Mouse (Mus musculus) v-Abl transformed pro-B cells (cell line): Measurements from ENCODE around the gene Nek7.

Source experiments
- in situ Hi-C, 2 experiments: fragments of 400-800 bp; cut with MboI; formaldehyde crosslinking; loops; one replicate each; pipeline ENCODE4 v1.15.1; 2025; ENCODE audit not compliant: unreplicated experiment in 2 of 2

Nek7 gene

DNA sequence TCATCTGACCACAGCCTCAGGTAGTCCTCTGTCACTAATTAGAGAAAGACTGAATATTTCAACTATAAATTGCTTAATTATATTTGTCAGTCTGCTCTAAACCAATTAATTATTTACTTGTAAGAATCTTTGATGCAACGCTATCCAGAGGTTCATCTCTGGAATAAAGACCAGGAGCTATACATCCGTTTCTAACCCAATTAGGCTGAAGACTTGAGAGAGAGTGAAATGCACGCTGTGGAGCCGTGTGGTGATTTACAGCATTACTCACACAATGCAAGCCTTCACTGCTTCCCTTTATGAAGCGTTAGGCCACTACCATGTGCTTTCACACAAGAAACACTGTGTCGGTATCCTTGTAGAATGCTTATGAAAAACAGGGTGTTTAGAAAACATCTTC is 96.0 kb downstream of the Nek7 start:
- in situ Hi-C loops = loop anchor here (25.0 kb wide), 1 partner anchor 387 kb away; no protein-coding TSS in a partner anchor

DNA sequence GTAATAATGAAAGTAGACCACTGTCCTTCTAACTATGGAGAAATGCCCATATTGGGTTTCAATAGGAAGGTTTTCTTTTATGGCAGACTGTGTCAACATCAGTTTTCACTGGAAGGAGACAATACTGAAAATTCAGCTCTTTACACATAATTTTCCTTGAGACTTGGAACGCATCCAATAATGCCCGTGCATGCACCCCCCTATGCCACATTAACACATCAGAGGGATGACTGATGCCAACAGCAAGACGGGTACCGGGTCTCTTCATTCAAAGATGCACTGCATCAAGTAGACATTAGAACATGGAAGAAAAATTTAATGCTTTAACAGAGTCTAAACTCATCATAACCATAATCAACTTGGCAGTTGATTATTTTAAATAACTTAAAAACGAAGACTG is 101.7 kb downstream of the Nek7 start:
- in situ Hi-C loops = loop anchor here (25.0 kb wide), 1 partner anchor 381 kb away; no protein-coding TSS in a partner anchor

DNA sequence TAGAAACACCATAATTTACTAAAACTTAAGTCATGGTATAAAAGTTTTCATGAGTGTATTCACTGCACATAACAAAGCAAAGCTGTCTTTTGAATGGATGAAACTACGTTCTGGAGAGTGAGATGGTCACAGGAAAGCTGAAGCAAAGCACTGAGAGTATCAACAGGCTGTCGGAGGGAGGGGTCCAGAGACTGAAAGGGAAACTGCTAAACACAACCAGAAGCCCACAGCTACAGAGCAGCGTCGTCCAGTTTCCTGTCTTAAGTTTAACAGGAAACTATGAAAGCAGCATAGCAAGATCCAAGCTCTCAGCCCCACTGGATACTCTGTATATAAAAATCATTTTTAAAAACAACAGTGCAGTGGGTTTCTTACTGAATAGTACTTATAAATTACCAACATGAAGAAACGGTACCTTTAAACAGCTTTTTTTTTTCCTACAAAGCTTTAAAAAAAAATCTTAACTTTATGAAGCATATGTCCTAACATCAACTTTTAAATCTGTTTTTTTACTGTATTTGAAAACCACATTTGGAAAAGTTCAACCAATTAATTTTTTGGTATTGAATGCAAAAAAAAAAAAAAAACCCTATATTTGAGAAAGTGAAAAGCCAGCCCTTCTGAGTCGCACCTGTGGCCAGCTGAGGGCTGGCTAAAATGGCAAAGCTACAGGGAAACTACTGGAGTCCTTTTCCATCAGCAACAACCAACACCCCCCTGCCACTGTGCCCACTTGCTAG is 102.4 kb downstream of the Nek7 start:
- in situ Hi-C loops = loop anchor here (25.0 kb wide), 1 partner anchor 380 kb away; no protein-coding TSS in a partner anchor

DNA sequence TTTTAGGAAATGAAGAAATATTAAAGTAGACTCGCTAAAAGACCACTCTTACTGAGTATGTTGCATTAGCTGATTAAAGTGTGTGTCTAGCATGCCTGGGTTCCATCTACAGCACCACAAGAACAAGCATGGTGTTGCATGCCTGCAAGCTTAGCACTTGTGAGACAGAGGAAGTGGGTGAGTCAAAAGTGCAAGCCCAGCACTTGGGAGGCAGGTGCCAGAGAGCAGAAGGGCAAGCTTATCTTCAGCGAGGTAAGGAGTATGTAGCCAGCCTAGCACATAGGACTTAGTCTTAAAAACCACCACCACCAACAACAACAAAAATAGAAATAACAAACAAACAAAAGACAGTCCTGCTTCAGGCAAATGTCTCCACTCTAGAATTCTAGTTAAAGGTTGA is 103.0 kb downstream of the Nek7 start:
- in situ Hi-C loops = loop anchor here (25.0 kb wide), 1 partner anchor 380 kb away; no protein-coding TSS in a partner anchor

DNA sequence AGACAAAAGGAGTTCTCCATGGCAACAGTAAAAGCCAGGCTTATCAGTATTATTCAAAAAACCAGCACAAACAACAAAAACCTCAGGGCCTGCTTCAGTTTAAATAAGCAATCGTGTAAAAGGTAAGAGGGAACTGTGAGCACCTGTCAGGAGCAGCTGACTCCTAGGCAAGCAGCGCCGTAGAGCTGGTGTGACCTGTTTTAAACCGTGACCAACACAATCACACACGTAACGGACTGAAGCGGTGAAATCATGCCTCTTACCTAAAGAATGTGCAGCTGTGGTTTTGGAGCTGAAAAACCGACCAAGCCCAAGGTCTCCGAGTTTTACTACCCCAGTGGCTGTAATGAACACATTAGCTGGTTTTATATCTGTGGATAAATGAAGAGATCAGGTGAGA is 104.6 kb downstream of the Nek7 start:
- in situ Hi-C loops = loop anchor here (25.0 kb wide), 1 partner anchor 378 kb away; no protein-coding TSS in a partner anchor

DNA sequence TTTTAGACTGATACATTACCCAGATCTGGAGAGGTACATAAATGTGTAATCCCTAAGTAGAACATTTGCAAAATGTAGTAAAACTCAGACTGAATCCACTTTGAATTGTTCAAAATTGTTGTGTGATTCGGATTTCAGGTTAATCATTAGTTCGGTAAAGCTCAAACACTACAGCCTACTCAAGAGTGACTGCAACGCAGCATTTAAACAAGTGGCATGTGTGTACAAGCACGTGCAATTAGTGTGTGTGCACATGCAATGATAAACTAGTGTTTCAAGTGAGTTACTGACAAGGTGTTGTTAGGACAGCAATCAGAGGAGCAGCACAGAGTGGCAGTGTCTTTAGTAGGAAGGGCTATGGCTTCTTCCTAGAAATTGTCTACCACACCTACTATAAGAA is 106.0 kb downstream of the Nek7 start:
- in situ Hi-C loops = loop anchor here (25.0 kb wide), 1 partner anchor 377 kb away; no protein-coding TSS in a partner anchor

DNA sequence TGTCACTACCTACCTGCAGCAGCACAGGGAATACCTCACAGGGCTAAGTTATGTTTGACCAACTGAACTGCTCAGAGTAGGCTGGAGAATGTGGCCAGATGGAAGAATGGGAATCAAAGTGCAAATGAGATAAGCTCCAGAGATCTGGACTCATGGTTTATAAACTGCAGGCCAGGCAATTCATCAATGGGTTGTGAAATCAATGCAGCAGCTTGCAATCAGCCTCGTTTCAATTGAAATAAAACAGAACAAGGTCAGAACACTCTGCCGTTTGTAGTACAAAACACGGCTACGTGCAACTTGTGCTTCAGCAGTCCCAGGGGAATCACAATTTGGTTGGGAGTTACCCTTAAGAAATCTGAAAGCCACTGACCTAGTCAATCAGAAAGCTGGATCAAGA is 109.4 kb downstream of the Nek7 start:
- in situ Hi-C loops = loop anchor here (25.0 kb wide), 1 partner anchor 373 kb away; no protein-coding TSS in a partner anchor

DNA sequence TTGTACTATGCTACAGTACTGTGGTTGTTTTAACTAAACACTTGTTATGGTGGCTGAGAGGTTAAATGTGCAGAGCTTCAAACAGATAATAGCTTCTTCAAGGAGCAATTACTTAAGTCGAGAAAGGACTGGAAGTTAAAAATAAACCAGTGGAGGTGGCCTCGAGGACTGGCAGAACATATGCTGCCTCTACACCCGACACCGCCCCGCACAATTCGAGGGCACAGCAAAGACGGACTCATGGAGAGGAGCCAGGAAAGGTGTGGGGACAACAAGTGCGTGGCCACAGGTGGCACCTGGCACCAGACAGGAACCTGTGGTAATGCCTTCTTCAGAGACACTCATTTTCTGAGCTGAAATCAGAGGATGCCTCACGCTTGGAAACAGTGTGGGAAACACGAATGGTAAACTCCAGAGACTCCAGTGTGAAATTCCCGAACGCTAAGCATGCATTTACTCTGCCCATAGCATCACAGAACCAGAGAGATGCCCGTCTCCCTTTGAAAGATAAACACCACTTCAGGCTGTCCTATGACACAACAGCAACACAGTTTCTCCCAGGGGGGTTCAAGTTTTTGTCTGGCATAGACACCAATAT is 112.4 kb downstream of the Nek7 start:
- in situ Hi-C loops = loop anchor here (25.0 kb wide), 1 partner anchor 370 kb away; no protein-coding TSS in a partner anchor

DNA sequence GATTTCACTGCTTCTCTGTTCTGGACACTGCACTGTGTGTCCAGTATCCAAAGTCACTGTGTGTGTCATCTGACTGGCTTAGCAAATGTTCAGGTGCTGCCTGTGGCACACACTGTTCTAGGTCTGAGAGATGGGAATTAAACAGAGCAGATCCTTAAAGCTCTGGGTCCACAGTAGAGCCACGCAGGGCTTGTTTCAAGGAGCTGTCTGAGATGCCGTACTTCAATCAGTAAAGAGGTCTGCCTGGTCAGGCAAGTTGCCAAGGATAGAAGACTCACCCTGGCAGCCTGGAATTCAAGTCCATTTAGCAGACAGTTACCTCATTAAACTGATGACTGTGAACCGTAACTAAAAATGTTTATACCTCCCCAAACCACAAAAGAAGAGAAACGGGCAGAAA is 112.9 kb downstream of the Nek7 start:
- in situ Hi-C loops = loop anchor here (25.0 kb wide), 1 partner anchor 370 kb away; no protein-coding TSS in a partner anchor

DNA sequence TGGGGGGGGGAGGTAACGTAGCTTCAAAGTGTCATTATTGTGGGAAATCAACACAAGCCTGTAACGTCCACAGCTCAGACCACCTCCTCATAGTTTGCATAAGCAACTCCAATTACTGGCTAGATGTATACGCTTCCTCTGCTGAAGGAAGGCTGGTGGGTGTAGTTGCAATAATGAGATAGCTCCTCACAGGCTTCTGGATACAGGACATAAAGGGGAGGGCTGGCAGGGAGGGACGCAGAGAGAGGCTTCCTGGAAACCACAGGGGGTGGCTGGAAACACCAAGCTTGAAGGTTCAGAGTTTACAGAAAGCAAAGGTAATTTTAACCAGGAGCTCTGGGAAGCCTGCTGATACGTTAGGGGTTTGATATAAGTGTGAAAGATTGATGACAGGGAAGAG is 115.7 kb downstream of the Nek7 start:
- in situ Hi-C loops = loop anchor here (25.0 kb wide), 1 partner anchor 367 kb away; no protein-coding TSS in a partner anchor

DNA sequence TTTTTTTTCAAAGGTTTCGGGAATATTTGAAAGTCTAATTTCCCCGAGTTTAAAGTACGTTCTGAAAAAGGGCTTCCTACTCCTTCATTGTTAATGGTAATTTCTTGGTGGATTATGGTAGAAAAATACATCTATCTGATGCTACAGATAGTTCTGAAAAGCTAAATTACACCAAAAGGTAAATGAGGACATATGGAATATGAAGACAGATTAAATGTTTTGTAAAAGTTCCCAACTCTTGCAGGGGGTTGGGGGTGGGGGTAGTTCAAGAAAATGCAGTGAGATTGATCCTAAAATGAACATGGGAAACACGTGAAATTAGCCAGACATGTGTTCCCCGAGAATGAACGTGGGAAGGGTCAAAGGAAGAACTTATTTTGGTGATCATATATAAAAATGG is 119.2 kb downstream of the Nek7 start:
- in situ Hi-C loops = loop anchor here (25.0 kb wide), 1 partner anchor 363 kb away; no protein-coding TSS in a partner anchor

DNA sequence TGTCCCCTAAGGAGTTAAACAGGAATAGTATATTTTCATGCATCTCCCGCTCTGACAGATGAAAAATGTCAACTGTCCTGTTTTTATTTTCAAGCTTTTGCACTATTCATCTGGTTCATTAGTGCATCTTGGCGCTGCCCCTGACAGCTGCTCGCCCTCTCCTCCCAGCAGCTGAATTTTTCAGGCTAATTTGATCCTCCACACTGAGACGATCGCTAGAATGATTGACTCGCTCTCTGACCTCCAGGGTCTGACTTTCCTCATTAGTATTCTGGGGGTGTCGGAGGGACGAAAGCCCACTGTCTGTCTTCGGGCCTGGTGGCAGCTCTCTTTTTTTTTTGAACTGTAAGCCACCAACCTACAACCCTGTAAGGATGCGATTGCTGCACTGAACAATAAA is 119.8 kb downstream of the Nek7 start:
- in situ Hi-C loops = loop anchor here (25.0 kb wide), 1 partner anchor 363 kb away; no protein-coding TSS in a partner anchor

DNA sequence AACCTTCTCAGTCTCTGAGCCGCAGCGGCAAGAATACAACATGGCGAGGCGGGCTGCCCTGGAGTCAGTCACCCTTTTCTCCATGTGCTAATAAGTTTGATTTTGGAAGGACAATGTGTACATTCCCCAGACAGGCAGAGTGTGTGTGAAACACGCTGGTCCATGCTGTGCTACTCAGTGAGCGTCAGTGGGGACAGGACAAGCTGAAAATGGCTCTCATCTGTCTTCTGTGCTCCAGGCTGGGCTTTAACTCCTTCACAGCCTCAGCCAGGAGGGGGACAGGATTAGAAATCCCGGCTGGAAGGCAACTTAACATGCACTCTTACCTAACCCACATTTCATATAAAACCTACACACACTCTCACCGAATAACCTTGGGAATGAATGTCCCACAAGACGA is 120.5 kb downstream of the Nek7 start:
- in situ Hi-C loops = no loop called here

DNA sequence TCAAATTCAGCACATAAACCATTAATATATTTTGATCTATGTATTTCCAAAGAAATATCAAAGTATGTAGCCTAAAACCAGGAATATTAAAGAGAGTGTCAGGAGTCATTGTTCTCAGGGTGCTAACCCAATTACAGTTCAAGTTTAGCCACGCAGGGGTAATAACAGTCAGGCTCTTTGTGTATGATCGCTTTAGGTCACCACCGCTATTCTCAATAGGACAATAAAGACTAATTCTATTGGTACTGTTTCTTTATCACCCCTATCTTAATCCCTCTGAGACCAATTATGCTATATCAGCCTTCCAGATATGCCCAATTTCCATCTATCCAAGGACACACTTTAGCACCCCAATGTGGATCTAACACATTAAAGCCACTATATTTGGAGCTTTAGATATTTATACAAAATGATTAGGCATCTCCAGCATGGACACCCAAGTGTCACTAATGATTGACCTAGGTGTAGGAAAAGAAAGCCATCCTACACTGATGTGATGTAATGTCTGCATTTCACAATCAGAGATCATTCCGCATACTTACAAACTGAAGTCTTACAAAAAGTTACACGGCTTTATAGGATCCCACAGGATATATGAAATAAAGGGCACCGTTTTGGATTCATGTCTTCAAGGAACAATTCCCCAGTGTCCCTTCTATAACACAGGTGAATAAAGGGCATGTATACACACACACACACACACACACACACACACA is 128.4 kb downstream of the Nek7 start:
- in situ Hi-C loops = no loop called here

DNA sequence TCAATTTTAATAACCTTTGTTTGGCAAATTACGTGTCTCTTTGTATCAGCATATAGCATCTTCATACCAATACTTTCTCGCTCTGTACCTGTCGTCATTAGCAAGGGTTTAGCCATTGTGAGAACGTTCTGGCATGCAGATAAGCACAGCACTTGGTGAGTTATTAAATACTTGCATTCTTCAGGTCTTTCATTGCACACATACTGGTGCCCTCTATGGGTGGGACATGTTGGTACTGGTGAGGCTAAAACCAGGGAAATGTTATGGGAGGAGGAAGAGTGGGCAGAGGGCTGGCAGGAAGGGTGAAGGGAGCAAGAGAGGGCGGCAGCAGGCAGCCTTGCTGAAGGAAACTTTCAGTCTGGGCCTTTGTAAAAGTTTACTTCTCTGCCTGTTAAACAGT is 132.4 kb downstream of the Nek7 start:
- in situ Hi-C loops = no loop called here

DNA sequence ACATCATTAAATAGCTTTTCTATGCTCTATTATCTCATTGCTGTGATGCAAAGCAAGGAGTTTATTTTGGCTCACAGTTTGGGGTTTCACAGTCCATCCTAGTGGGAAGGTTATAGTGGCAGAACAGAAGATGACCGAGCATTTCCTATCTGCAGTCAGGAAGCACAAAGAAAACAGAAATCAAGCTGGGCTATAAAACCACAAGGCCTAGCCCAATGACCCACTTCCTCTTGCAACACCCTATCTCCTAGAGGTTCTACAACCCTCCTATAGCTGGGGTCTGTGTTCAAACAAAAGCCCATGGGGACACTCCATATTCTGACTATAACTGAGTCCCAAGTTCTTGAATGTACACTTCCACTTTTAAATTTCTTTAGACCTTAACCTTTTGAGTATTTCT is 139.2 kb downstream of the Nek7 start:
- in situ Hi-C loops = loop anchor here in 1 of 2 experiments (5.0 kb wide), 1 partner anchor 48 kb away; no protein-coding TSS in a partner anchor

DNA sequence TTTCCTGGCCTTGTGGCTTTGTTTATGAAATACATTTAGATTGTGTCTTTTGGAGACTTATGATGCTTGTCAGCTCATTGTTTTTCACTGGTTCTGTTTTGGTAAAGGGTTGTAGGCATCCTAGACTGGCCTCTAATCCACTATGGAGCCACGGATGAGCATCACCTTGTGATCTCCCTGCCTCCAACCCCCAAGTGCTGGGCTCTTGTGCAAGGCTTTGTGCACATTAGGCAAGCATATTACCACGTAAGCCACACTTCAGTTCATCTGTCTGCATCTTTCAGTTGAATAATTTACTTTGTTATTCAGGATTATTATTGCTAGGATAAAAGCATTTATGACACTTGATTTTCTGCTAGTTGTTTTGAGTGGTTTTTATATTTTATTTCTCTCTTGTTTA is 154.6 kb downstream of the Nek7 start:
- in situ Hi-C loops = no loop called here

DNA sequence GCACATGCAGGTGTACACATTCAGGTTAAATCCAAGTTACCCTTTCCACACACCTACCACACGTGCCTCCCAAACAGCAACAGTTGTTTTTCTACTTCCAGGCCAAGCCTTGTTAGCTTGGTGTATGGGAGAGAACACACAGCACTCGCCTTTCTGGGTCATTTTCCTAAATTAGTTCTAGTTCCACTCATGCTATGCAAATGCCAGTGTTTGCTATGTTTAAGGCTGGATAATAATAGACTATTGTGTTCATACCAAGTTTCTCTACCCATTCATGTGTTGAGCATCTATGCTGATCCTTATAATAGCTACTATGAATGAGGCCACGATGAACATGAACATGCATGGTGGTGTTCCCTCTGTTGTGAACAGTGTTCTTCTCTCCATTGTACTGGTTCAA is 158.5 kb downstream of the Nek7 start:
- in situ Hi-C loops = no loop called here

DNA sequence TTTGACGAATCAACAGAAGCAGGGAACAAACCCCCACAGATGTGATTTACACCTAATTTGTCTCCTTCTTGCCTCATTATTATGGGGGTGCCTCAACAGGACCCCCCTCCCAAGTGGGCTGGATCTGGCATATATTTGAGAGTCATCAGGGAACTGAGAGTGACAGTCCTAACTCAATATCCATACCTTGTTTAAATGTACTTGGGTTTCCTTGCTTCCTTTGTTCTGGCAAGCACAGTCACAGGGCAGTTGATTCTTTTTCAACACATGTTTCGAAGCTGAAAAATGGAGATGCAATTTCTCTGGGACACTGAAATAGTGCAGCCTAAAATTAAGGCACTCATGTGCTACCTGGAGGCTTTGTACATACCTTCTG is 170.5 kb downstream of the Nek7 start:
- in situ Hi-C loops = no loop called here

DNA sequence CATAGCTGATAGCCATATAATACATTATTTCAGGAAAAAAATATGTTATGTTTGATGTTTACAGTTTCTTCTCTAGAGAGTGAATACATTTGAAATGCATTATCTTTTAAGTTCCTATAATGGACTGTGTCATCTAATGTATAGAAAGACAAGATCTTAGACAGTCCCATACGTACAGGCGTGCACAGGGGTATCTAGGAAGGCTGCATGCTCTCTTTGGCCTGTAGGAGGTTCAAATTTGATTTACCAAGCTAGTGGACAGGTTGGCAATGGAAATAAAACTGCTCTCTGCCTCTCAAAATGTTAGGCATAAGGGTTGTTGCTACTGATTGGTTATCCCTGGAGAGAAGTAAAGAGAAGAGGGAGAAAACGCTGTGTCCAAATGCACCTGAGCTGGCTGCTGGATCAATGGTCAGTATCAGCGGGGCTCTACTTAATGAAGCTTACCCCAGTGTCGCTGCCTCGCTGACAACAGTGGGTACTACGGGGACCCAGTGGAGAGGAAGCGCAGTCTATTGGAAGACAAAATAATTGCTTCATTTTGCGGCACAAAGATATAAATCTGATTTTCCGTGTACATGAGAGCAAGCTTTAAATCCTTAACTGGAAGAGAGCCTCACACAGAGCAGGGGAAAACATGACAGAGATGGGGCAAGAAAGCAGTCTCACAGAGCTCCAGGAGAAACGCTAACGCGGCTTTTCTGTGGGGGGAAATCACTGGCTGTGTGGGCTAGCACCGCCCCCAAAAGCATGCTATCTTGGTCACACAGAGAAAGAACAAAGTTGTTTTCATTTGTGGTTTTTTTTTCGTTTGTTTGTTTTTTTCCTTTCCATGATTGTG is 171.1 kb downstream of the Nek7 start:
- in situ Hi-C loops = no loop called here
